Mouse (Mus musculus): ENCODE results near the gene Frmd6. TPM values are rescaled to one million over a fixed set of nuclear protein-coding genes. Genes with fewer than 3 reads are reported as not detected.
A peak's percentile ranks its signal among the peaks of the same experiment; 100 is the strongest.

Gene Frmd6
- polyA plus RNA-seq, 1 experiment from 2014 or later, result 9.9 TPM

DNA sequence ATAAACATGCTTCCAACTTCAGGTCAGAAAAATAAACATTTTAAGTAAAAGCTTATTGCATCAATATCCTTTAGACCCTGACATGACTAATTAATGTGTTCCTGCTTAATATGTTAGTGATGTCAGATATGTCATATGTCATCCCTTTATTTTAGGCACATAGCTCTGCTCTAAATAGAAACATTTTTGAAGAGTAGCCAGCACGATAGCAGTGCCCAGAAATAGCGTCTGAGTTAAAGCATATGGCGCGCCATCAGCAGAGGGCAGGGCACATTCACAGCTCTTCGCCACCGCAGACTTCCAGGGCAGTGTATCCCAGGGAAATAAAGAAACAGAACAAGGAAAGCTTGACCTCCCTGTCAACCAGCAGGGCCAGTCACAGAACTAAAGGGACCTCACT lies 13.1 kb upstream of the Frmd6 start:
- Histone ChIP-seq H3K4me2 (no peak overlapping the region), H3K27ac (no peak overlapping the region), H3K4me3 (no peak overlapping the region), H3K9ac (no peak overlapping the region), H3K4me1 (replicated peaks) (no peaks in the 10 kb centered on the region), H3K9me3 (no peaks in the 10 kb centered on the region), H3K27me3 (no peaks in the 10 kb centered on the region), H3K36me3 (no peaks in the 10 kb centered on the region)
- no peak for ATAC-seq (ENCODE audit: low FRiP score)
- WGBS, result 61% methylated on average over 6 of the region's 6 CpGs

- H3K27me3 ChIP-seq, result no peaks in the 10 kb centered on the region
- H3K27ac ChIP-seq, result no peak overlapping the region
- 24% methylated on average over 3 of the region's 3 CpGs for WGBS
- no peak overlapping the region for H3K9ac ChIP-seq
- no peaks in the 10 kb centered on the region for H3K9me3 ChIP-seq
- no peak for ATAC-seq (ENCODE audit: low FRiP score)
- no peak overlapping the region for H3K4me3 ChIP-seq
- H3K4me2 ChIP-seq, result no peak overlapping the region
- no peaks in the 10 kb centered on the region for H3K36me3 ChIP-seq
- no peaks in the 10 kb centered on the region for H3K4me1 ChIP-seq (replicated peaks)
These were observed 12.4 kb upstream of the Frmd6 start for GRCm38 (mm10) chr12:70812822-70813465.

GRCm38 (mm10) chr12:70816731-70817130 lies 8.6 kb upstream of the Frmd6 start:
- no peaks in the 10 kb centered on the region for H3K36me3 ChIP-seq
- H3K9me3 ChIP-seq, result no peaks in the 10 kb centered on the region
- no peak overlapping the region for H3K4me3 ChIP-seq
- no peaks in the 10 kb centered on the region for H3K4me1 ChIP-seq (replicated peaks)
- no peak overlapping the region for H3K4me2 ChIP-seq
- no peaks in the 10 kb centered on the region for H3K27me3 ChIP-seq
- H3K9ac ChIP-seq, result no peak overlapping the region
- no peak overlapping the region for H3K27ac ChIP-seq
- ATAC-seq (ENCODE audit: low FRiP score), result no peak
- WGBS, result 89% methylated on average over 2 of the region's 2 CpGs

GRCm38 (mm10) chr12:70824017-70824416 lies 1.3 kb upstream of the Frmd6 start:
- Histone ChIP-seq H3K27me3 (no peaks in the 10 kb centered on the region), H3K9me3 (no peaks in the 10 kb centered on the region), H3K4me2 (peak overlapping the region; percentile 79), H3K4me3 (peak overlapping the region; percentile 78), H3K36me3 (no peaks in the 10 kb centered on the region), H3K27ac (no peak overlapping the region), H3K9ac (peak overlapping the region; percentile 83; the same call in 1 of the 2 replicates), H3K4me1 (replicated peaks) (peaks cover 26% of the 10 kb centered on the region)
- WGBS, result 64% methylated on average over 7 of the region's 7 CpGs
- no peak for ATAC-seq (ENCODE audit: low FRiP score)

- Histone ChIP-seq H3K4me2 (peak overlapping the region; percentile 79), H3K9me3 (no peaks in the 10 kb centered on the region), H3K4me1 (replicated peaks) (peaks cover 31% of the 10 kb centered on the region), H3K36me3 (no peaks in the 10 kb centered on the region), H3K4me3 (peak overlapping the region; percentile 78), H3K9ac (peak overlapping the region; percentile 83), H3K27me3 (no peaks in the 10 kb centered on the region), H3K27ac (peak overlapping the region; percentile 91)
- ATAC-seq (ENCODE audit: low FRiP score), result peak; percentile 73
- WGBS, result under 1% methylated on average over 55 of the region's 55 CpGs
These were observed 470 bp downstream of the Frmd6 start for GRCm38 (mm10) chr12:70825651-70826317.

DNA sequence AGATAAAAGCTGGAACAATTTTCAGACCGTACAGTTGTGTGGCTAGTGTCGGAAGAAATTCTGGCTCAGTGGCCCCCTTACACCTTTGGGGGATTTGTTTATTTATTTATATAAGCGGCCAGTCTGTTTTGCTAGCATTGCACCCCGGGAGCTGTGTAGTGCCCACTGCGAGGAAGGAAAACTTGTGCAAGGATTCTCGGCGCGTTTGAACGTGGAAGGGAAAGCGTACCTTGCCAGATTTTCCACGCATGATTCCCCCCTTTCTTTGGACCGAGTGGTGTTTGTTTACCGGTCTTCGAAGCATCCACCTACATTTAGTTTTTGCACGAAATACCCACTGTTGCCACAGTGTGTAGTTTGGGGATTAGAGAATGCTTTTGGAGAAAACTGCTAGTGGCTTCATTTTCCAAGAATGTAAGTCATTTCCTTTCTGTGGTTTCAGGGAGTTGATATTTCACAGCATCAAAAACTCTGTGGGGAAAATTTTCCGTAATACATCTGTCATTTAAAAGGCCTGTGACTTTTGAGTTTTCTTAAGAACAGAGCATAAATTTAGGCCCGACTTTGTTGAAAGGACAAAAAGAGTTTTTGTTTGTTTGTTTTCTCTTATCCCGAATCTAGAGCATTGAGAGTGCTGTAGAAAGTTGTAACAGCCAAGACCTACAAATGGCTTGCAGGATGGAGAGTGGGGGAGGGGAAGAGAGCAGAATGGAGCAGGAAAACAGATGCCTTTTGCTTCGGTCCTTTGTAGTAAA lies 1.2 kb downstream of the Frmd6 start:
- Histone ChIP-seq H3K9ac (peak overlapping the region; percentile 83), H3K9me3 (no peaks in the 10 kb centered on the region), H3K36me3 (no peaks in the 10 kb centered on the region), H3K27ac (peak overlapping the region; percentile 91), H3K27me3 (no peaks in the 10 kb centered on the region), H3K4me1 (replicated peaks) (peaks cover 34% of the 10 kb centered on the region), H3K4me2 (peak overlapping the region; percentile 79), H3K4me3 (peak overlapping the region; percentile 78)
- ATAC-seq (ENCODE audit: low FRiP score), result no peak
- WGBS, result 2% methylated on average over 19 of the region's 19 CpGs

GRCm38 (mm10) chr12:70827187-70827900 lies 2.0 kb downstream of the Frmd6 start:
- no peak for ATAC-seq (ENCODE audit: low FRiP score)
- H3K4me1 ChIP-seq (replicated peaks), result peaks cover 34% of the 10 kb centered on the region
- 38% methylated on average over 9 of the region's 9 CpGs for WGBS

DNA sequence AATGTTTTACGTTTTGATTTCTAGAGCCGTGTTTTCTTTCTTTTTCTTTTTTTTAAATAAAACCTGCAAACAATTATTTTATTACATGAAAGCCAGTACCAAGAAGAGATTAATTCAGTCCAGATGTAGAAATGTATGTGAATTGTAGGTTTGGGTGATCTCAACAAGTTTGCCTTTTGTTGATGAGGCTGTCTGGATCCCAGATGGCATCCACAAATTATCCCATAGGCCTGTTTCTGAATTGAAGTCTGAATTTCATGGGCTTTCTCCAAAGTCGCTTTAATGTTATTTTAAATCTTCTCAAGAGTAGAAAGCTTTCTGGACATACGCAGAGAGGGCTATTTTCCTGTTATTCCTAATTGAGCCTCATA lies 2.6 kb downstream of the Frmd6 start:
- no peak for ATAC-seq (ENCODE audit: low FRiP score)
- Histone ChIP-seq H3K9ac (no peak overlapping the region), H3K27ac (no peak overlapping the region), H3K27me3 (no peaks in the 10 kb centered on the region), H3K4me1 (replicated peaks) (peaks cover 34% of the 10 kb centered on the region), H3K36me3 (no peaks in the 10 kb centered on the region), H3K9me3 (no peaks in the 10 kb centered on the region), H3K4me2 (peak overlapping the region; percentile 79; the same call in 1 of the 2 replicates), H3K4me3 (no peak overlapping the region)
- WGBS, result 75% methylated on average over 4 of the region's 4 CpGs

More at GRCm38 (mm10) chr12:70827187-70827900, 2.0 kb downstream of the Frmd6 start:
- Histone ChIP-seq H3K4me2 (peak overlapping the region; percentile 79), H3K9me3 (no peaks in the 10 kb centered on the region), H3K27ac (no peak overlapping the region), H3K4me3 (peak overlapping the region; percentile 78), H3K36me3 (no peaks in the 10 kb centered on the region), H3K27me3 (no peaks in the 10 kb centered on the region), H3K9ac (peak overlapping the region; percentile 52)

GRCm38 (mm10) chr12:70830982-70831566 lies 5.8 kb downstream of the Frmd6 start:
- Histone ChIP-seq H3K4me2 (no peak overlapping the region), H3K9me3 (no peaks in the 10 kb centered on the region), H3K4me3 (no peak overlapping the region), H3K4me1 (replicated peaks) (peaks cover 24% of the 10 kb centered on the region), H3K36me3 (no peaks in the 10 kb centered on the region), H3K27me3 (no peaks in the 10 kb centered on the region), H3K9ac (no peak overlapping the region), H3K27ac (no peak overlapping the region)
- WGBS, result 76% methylated on average over 9 of the region's 9 CpGs
- no peak for ATAC-seq (ENCODE audit: low FRiP score)

DNA sequence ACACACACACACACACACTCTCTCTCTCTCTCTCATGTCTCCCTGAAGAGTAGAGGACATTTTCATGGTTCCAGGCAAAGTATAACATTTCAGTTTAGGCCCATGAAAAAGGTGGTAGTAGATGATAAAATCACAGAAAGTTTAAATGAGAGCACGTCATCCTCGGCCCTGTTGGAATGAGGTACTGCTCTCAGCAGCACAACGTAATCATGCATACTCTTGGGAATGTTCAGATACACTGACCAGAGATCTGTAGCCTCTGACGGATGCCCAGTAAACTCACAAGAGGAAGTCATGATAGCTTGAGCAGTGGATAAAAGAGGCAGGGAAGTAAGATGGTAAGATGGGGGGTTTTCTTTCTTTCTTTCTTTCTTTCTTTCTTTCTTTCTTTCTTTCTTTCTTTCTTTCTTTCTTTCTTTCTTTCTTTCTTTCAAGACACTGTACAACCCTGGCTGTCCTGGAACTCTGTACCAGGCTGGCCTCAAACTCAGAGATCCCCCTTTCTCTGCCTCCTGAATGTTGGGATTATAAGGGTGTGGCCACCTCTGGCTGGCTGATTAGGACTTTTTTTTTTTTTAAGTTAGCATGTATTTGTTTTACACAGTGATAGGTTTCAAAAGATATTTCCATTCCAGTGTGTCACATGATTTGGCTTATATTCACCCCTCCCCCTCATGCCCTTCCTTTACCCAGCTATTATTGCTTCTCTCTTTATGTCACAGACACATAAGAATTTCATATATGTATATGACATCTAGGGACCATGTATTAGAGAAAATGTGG lies 7.1 kb downstream of the Frmd6 start:
- Histone ChIP-seq H3K9me3 (no peaks in the 10 kb centered on the region), H3K36me3 (no peaks in the 10 kb centered on the region), H3K27ac (no peak overlapping the region), H3K4me3 (no peak overlapping the region), H3K9ac (no peak overlapping the region), H3K27me3 (no peaks in the 10 kb centered on the region), H3K4me1 (replicated peaks) (peaks cover 10% of the 10 kb centered on the region), H3K4me2 (no peak overlapping the region)
- 80% methylated on average over 4 of the region's 4 CpGs for WGBS
- no peak for ATAC-seq (ENCODE audit: low FRiP score)

DNA sequence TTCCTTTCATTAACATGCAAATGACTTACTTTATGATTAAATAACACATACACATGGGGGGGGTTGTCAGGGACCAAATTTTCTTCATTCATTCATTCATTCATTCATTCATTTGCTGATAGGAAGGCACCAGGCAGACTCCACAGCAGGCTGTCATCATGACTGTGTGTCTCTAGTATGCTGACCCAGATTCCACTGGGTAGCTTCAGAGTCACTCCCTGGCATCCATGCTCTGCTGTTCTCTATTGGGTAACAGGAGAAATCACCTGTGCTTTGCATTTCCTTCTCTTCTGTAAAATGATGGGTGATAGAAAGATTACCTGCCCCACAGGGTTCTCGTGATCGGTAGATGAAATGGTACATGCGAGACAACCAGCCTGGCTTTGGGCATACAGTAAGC lies 7.7 kb downstream of the Frmd6 start:
- WGBS, result 93% methylated on average over 3 of the region's 3 CpGs
- H3K9ac ChIP-seq, result no peak overlapping the region
- no peak overlapping the region for H3K4me2 ChIP-seq
- no peak overlapping the region for H3K4me3 ChIP-seq
- H3K27me3 ChIP-seq, result no peaks in the 10 kb centered on the region
- no peak overlapping the region for H3K27ac ChIP-seq
- no peak for ATAC-seq (ENCODE audit: low FRiP score)
- no peaks in the 10 kb centered on the region for H3K36me3 ChIP-seq
- peaks cover 10% of the 10 kb centered on the region; the same call in 1 of the 2 replicates for H3K4me1 ChIP-seq (replicated peaks)
- no peaks in the 10 kb centered on the region for H3K9me3 ChIP-seq

All from hindbrain, embryonic 13.5 days (tissue).